Mouse (Mus musculus) kidney, adult 18-20 months (tissue): ENCODE data around the gene Tssk3.
A peak's percentile ranks its signal among the peaks of the same experiment; 100 is the strongest.

Source experiments
- DNase-seq: peaks from one replicate; pipeline ENCODE4 v3.0.0; 2021

Tssk3 gene

DNA sequence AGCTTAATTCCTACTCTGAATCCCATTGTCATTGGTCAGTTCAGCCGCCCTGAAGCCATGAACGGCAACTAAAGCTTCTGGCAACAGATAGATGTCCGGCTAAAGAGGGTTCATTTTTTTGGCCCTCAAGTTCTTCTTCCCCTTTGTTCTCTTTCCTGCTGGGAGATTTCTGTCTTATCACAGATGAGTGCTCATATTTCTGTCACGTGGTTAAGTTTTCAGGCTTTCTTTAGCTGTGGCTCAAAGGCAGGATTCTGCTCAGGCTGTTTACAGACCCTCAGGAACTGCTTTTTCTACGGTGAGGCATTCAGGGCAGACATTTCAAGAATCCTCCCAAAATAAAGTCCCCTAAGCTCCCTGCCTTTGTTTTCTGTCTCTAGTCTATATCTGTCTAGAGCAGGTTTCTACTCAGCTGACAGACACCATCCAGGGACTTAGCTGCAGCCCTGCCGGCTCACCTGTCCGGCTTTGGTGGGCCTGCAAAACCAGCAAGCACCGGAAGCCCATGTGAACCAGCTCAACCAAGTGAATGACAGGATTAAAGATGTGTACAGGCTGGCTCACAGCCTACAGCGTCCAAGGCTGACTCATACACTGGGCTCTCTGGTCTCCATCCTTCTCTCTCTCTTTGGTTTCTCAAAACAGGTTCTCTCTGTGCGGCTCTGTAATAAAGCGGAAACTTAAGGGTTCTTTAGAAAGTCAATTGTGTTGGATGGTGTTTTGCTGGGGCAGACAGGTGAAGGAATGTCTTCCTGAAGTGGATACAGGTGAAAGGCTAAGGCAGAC, 42.9 kb downstream of the Tssk3 start:
- no peak for DNase-seq

GRCm38 (mm10) chr4:129447360-129447759, 43.5 kb downstream of the Tssk3 start:
- DNase-seq, result no peak

- peak; percentile 35 for DNase-seq
Observed at GRCm38 (mm10) chr4:129441145-129441544, 49.7 kb downstream of the Tssk3 start.

- peak; percentile 67 for DNase-seq
Observed at GRCm38 (mm10) chr4:129440340-129441063, 50.3 kb downstream of the Tssk3 start, which contains the start of gene Zbtb8b. TSS of gene Zbtb8b (minus strand) at chr4:129440853.
